Mouse (Mus musculus): ENCODE measurements around the gene Smc3. TPM values are rescaled to one million over a fixed set of nuclear protein-coding genes. Genes with fewer than 3 reads are reported as not detected.

The Smc3 gene
- total and polyA plus RNA-seq, 2 experiments from 2014 or later, result 26.1 to 45.7 TPM

- no peak overlapping the region for H3K4me2 ChIP-seq (ENCODE audit: low read depth, low read length, poor library complexity, severe bottlenecking)
- H3K9ac ChIP-seq (replicated peaks; ENCODE audit: low read length, poor library complexity, severe bottlenecking), result no peak overlapping the region
- no peak overlapping the region for H3K27ac ChIP-seq (ENCODE audit: low read depth, low read length)
- H3K27me3 ChIP-seq (ENCODE audit: insufficient read depth, low read length), result no peaks in the 10 kb centered on the region
- H3K4me1 ChIP-seq (ENCODE audit: insufficient read depth, low read length), result no peaks in the 10 kb centered on the region
- TF ChIP-seq CTCF (IDR thresholded peaks at IDR 0.05), result no peak
- no peak for ATAC-seq (ENCODE audit: low FRiP score)
- no peaks in the 10 kb centered on the region for H3K36me3 ChIP-seq (ENCODE audit: insufficient read depth, low read length)
- no peak overlapping the region for H3K4me3 ChIP-seq (ENCODE audit: low read depth, low read length)
- 84% methylated on average over 3 of the region's 3 CpGs for WGBS
- H3K9me3 ChIP-seq (ENCODE audit: low read length), result no peaks in the 10 kb centered on the region
- no peak for DNase-seq (ENCODE audit: low spot score)
Measured at GRCm38 (mm10) chr19:53568553-53568952, 31.6 kb upstream of the Smc3 start.

DNA sequence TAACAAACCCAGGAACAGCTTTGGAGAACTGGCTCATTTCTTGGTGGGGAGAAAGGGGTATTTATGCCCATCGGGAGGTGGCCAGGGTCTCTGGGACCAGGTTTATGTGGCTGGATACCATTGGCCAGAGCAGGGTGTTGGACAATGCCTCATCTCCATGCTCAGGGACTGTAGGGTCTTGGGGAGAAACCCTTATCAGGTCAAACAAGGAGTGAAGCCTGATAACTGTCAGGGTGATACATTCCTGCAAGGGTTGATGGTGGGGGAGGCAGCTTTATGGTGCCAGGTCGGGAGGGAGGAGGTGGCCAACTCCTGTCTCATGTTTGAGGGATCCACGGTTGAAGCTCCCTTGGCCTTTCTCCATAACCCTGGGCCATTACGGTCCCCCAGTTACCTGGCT, 29.1 kb upstream of the Smc3 start:
- Histone ChIP-seq H3K4me3 (ENCODE audit: low read depth, low read length) (no peak overlapping the region), H3K27me3 (ENCODE audit: insufficient read depth, low read length) (no peaks in the 10 kb centered on the region), H3K36me3 (ENCODE audit: insufficient read depth, low read length) (no peaks in the 10 kb centered on the region), H3K4me1 (ENCODE audit: insufficient read depth, low read length) (no peaks in the 10 kb centered on the region), H3K27ac (ENCODE audit: low read depth, low read length) (no peak overlapping the region), H3K9ac (replicated peaks; ENCODE audit: low read length, poor library complexity, severe bottlenecking) (no peak overlapping the region), H3K4me2 (ENCODE audit: low read depth, low read length, poor library complexity, severe bottlenecking) (no peak overlapping the region), H3K9me3 (ENCODE audit: low read length) (no peaks in the 10 kb centered on the region)
- 83% methylated on average over 4 of the region's 4 CpGs for WGBS
- DNase-seq (ENCODE audit: low spot score) (no peak), ATAC-seq (ENCODE audit: low FRiP score) (no peak)
- no peak for TF ChIP-seq CTCF (IDR thresholded peaks at IDR 0.05)

GRCm38 (mm10) chr19:53571501-53572428, 28.4 kb upstream of the Smc3 start:
- Histone ChIP-seq H3K4me2 (ENCODE audit: low read depth, low read length, poor library complexity, severe bottlenecking) (no peak overlapping the region), H3K9ac (replicated peaks; ENCODE audit: low read length, poor library complexity, severe bottlenecking) (no peak overlapping the region), H3K4me3 (ENCODE audit: low read depth, low read length) (no peak overlapping the region), H3K36me3 (ENCODE audit: insufficient read depth, low read length) (no peaks in the 10 kb centered on the region), H3K27ac (ENCODE audit: low read depth, low read length) (no peak overlapping the region), H3K4me1 (ENCODE audit: insufficient read depth, low read length) (no peaks in the 10 kb centered on the region), H3K27me3 (ENCODE audit: insufficient read depth, low read length) (no peaks in the 10 kb centered on the region), H3K9me3 (ENCODE audit: low read length) (no peaks in the 10 kb centered on the region)
- WGBS, result 88% methylated on average over 18 of the region's 18 CpGs
- no peak for ATAC-seq (ENCODE audit: low FRiP score)
- TF ChIP-seq CTCF (IDR thresholded peaks at IDR 0.05), result no peak
- DNase-seq (ENCODE audit: low spot score), result no peak

GRCm38 (mm10) chr19:53572607-53573006, 27.6 kb upstream of the Smc3 start:
- Histone ChIP-seq H3K9ac (replicated peaks; ENCODE audit: low read length, poor library complexity, severe bottlenecking) (no peak overlapping the region), H3K4me1 (ENCODE audit: insufficient read depth, low read length) (peaks cover 3% of the 10 kb centered on the region; the same call in 1 of the 2 replicates), H3K27me3 (ENCODE audit: insufficient read depth, low read length) (no peaks in the 10 kb centered on the region), H3K4me2 (ENCODE audit: low read depth, low read length, poor library complexity, severe bottlenecking) (no peak overlapping the region), H3K9me3 (ENCODE audit: low read length) (no peaks in the 10 kb centered on the region), H3K36me3 (ENCODE audit: insufficient read depth, low read length) (no peaks in the 10 kb centered on the region), H3K4me3 (ENCODE audit: low read depth, low read length) (no peak overlapping the region), H3K27ac (ENCODE audit: low read depth, low read length) (no peak overlapping the region)
- 84% methylated on average over 12 of the region's 12 CpGs for WGBS
- TF ChIP-seq CTCF (IDR thresholded peaks at IDR 0.05), result no peak
- DNase-seq (ENCODE audit: low spot score) (no peak), ATAC-seq (ENCODE audit: low FRiP score) (no peak)

- no peak overlapping the region for H3K4me2 ChIP-seq (ENCODE audit: low read depth, low read length, poor library complexity, severe bottlenecking)
- H3K4me1 ChIP-seq (ENCODE audit: insufficient read depth, low read length), result peaks cover 3% of the 10 kb centered on the region; the same call in 1 of the 2 replicates
- no peak for TF ChIP-seq CTCF (IDR thresholded peaks at IDR 0.05)
- H3K9ac ChIP-seq (replicated peaks; ENCODE audit: low read length, poor library complexity, severe bottlenecking), result no peak overlapping the region
- no peaks in the 10 kb centered on the region for H3K27me3 ChIP-seq (ENCODE audit: insufficient read depth, low read length)
- no peaks in the 10 kb centered on the region for H3K9me3 ChIP-seq (ENCODE audit: low read length)
- WGBS, result 84% methylated on average over 3 of the region's 3 CpGs
- ATAC-seq (ENCODE audit: low FRiP score) (no peak), DNase-seq (ENCODE audit: low spot score) (no peak)
- H3K36me3 ChIP-seq (ENCODE audit: insufficient read depth, low read length), result no peaks in the 10 kb centered on the region
- no peak overlapping the region for H3K4me3 ChIP-seq (ENCODE audit: low read depth, low read length)
- no peak overlapping the region for H3K27ac ChIP-seq (ENCODE audit: low read depth, low read length)
Measured at GRCm38 (mm10) chr19:53573151-53573550, 27.0 kb upstream of the Smc3 start.

- DNase-seq (ENCODE audit: low spot score), result no peak
- H3K9me3 ChIP-seq (ENCODE audit: low read length), result no peaks in the 10 kb centered on the region
- no peak overlapping the region for H3K27ac ChIP-seq (ENCODE audit: low read depth, low read length)
- H3K4me3 ChIP-seq (ENCODE audit: low read depth, low read length), result no peak overlapping the region
- no peak overlapping the region for H3K9ac ChIP-seq (replicated peaks; ENCODE audit: low read length, poor library complexity, severe bottlenecking)
- no peak for ATAC-seq (ENCODE audit: low FRiP score)
- no peaks in the 10 kb centered on the region for H3K36me3 ChIP-seq (ENCODE audit: insufficient read depth, low read length)
- H3K4me2 ChIP-seq (ENCODE audit: low read depth, low read length, poor library complexity, severe bottlenecking), result no peak overlapping the region
- TF ChIP-seq CTCF (IDR thresholded peaks at IDR 0.05), result no peak
- WGBS, result 43% methylated on average over 8 of the region's 8 CpGs
- peaks cover 3% of the 10 kb centered on the region; the same call in 1 of the 2 replicates for H3K4me1 ChIP-seq (ENCODE audit: insufficient read depth, low read length)
- H3K27me3 ChIP-seq (ENCODE audit: insufficient read depth, low read length), result no peaks in the 10 kb centered on the region
Measured at GRCm38 (mm10) chr19:53574131-53574530, 26.1 kb upstream of the Smc3 start.

All from midbrain, postnatal 0 days (tissue).